In the genomic region with DNA sequence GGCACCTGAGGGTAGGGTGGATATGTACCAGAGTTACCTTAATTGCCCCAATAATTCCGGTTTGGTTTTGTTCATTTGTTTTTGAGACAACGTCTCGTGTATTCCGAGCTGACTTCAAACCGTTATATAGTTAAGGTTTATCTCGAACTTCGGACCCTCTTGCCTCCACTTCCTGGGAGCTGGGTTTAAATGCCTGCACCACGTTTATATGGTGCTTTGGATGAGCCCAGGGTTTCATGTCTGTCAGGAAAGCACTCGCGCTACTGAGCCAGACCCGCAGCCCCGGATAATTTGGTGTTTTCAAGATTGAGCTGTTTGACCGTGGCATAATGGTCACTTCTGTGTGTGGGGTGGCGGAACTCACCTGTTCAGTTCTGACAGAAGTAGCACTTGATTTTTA, we compare ENCODE assay signal across 1 mouse cellular context.
TF ChIP-seq lines count a peak whose summit lies in the region.

No protein-coding gene starts in this region.

TF ChIP-seq in CH12.LX, 34 proteins besides CTCF, POLR2A, EP300 and RAD21 (continued from another document):
- TF ChIP-seq IRF4 (IDR thresholded peaks at IDR 0.05; ENCODE audit: low read depth, low read length) (no peak), KAT2A (IDR thresholded peaks at IDR 0.05; ENCODE audit: insufficient replicate concordance, low read length) (no peak), ZNF384 (IDR thresholded peaks at IDR 0.05; ENCODE audit: low read depth, low read length) (no peak), JUND (conservative IDR thresholded peaks at IDR 0.05; ENCODE audit: low read depth, low read length) (no peak)
